Mouse (Mus musculus) embryonic facial prominence, embryonic 10.5 days (tissue): ENCODE results near the gene Plekhj1. TPM values are rescaled to one million over a fixed set of nuclear protein-coding genes. Genes with fewer than 3 reads are reported as not detected.

ENCODE experiments used
- DNase-seq: peaks from one replicate; pipeline ENCODE4 v3.0.0-alpha.2; 2017; ENCODE audit warnings: low spot score
- H3K27ac ChIP-seq: fragments of 300-500 bp; sonication (generic); replicated peaks from 2 replicates; pipeline ENCODE4 v1.5.1; 2016; ENCODE audit warnings: mild to moderate bottlenecking
- H3K27me3 ChIP-seq: fragments of 300-500 bp; sonication (generic); replicated peaks from 2 replicates; pipeline ENCODE4 v1.6.1; 2016; ENCODE audit warnings: low read depth, mild to moderate bottlenecking; ENCODE audit not compliant: poor library complexity, severe bottlenecking
- H3K36me3 ChIP-seq: fragments of 300-500 bp; sonication (generic); replicated peaks from 2 replicates; pipeline ENCODE4 v1.6.1; 2016; ENCODE audit warnings: mild to moderate bottlenecking, moderate library complexity
- H3K4me1 ChIP-seq: fragments of 300-500 bp; sonication (generic); 2 replicates; pipeline ENCODE4 v1.6.1; 2016
- H3K4me3 ChIP-seq: fragments of 300-500 bp; sonication (generic); 2 replicates; pipeline ENCODE4 v1.5.1; 2016; ENCODE audit warnings: mild to moderate bottlenecking, moderate library complexity
- H3K9me3 ChIP-seq: fragments of 300-500 bp; sonication (generic); 2 replicates; pipeline ENCODE4 v1.6.1; 2016; ENCODE audit warnings: mild to moderate bottlenecking
- WGBS: fragments of 180-500 bp; shearing (Covaris S2); methylation state at CpG from one replicate; pipeline ENCODE4 v1.1.7; 2016; 5-methylcytosine and 5-hydroxymethylcytosine counted together
- polyA plus RNA-seq: library from polyadenylated mRNA; unstranded; fragments of >200 nt; fragmentation: Nextera tagmentation; extraction: Ambion mirVana; gene quantifications from 2 replicates; pipeline ENCODE4 v1.2.1, GENCODE M21; 2016

Plekhj1 gene
- polyA plus RNA-seq, 1 experiment from 2014 or later = 181 TPM

DNA sequence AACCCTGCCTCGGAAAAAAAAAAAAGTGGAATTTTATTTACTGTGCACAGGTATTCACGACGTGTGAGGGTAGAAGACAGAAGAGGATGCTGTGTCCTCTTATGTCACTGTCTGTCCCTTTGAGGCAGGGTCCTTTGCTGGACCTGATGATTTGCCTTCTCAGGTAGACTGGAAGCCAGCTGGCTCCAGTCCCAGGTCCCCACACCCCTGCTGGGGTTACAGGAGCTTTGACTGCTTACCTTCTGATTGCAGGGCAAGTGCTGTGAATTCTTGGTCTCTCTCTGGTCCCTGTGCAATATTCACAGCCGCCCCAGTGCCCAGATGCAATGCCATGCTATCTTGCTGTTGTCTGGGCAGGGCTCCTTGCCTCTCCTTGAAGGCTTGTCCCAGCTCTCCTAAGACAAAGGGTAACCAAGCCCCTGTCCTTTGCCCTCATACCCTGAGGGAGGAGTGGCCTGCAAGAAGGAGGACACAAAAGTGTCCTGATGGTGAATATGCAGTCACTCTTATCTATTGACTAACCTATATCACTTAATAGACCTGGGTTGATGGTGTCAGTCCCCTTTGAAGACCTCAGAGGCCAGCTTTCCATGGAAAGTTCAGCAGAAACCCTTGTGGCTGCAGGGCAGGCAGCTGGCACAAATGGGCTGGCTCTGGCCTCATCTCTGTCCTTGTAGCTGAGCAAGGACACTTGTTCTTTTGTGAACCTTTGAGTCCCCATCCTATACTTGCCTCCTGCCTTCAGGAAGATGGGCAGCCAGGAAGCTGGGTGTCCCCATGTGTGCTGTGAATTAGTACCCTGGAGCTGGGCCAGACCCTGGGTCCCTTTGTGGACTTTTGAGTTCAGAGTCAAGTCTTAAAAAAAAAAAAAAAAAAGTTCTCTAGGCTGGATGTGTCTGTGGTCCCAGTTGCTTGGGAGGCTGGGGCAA, 37.6 kb downstream of the Plekhj1 start:
- Histone ChIP-seq H3K27ac (no peak overlapping the region), H3K36me3 (peaks cover 34% of the 10 kb centered on the region), H3K27me3 (no peaks in the 10 kb centered on the region), H3K9me3 (no peaks in the 10 kb centered on the region), H3K4me3 (no peak overlapping the region), H3K4me1 (peaks cover 55% of the 10 kb centered on the region)
- DNase-seq = no peak
- WGBS = 83% methylated on average over 4 of the region's 4 CpGs

- peaks cover 64% of the 10 kb centered on the region for H3K4me1 ChIP-seq
- no peaks in the 10 kb centered on the region for H3K27me3 ChIP-seq
- H3K9me3 ChIP-seq = no peaks in the 10 kb centered on the region
- no peak overlapping the region for H3K4me3 ChIP-seq
- H3K27ac ChIP-seq = no peak overlapping the region
- DNase-seq = no peak
- WGBS = 81% methylated on average over 7 of the region's 7 CpGs
- H3K36me3 ChIP-seq = peaks cover 12% of the 10 kb centered on the region
Measured at GRCm38 (mm10) chr10:80758651-80759050, 39.8 kb downstream of the Plekhj1 start.

DNA sequence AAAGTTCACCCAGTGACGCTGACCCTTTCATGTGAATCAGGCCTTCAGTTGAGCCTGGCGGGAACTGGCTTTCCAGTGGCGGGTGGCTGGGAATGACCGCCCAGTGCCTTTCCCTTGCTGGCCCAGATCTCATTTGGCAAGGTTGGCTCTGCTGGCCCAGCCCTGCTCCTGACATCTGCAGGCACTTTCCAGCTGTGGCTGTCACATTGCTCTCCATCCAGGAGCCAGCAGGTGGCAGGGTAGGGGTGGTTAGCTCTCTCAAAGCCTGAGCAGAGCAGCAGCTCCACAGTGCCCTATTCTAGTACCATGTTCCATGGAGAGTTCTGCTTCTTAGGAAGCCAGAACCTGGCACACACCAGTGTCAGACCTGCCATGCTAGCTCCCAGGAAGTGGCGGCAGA, 40.7 kb downstream of the Plekhj1 start:
- Histone ChIP-seq H3K36me3 (peaks cover 3% of the 10 kb centered on the region), H3K4me1 (peaks cover 62% of the 10 kb centered on the region), H3K27me3 (no peaks in the 10 kb centered on the region), H3K27ac (no peak overlapping the region), H3K4me3 (peak overlapping the region; percentile 99), H3K9me3 (no peaks in the 10 kb centered on the region)
- DNase-seq = peak; percentile 74
- 31% methylated on average over 5 of the region's 5 CpGs for WGBS

- Histone ChIP-seq H3K27me3 (no peaks in the 10 kb centered on the region), H3K27ac (no peak overlapping the region), H3K4me3 (peak overlapping the region; percentile 99), H3K9me3 (no peaks in the 10 kb centered on the region), H3K36me3 (no peaks in the 10 kb centered on the region), H3K4me1 (peaks cover 68% of the 10 kb centered on the region)
- no peak for DNase-seq
- 76% methylated on average over 4 of the region's 4 CpGs for WGBS
Measured at GRCm38 (mm10) chr10:80756967-80757366, 41.5 kb downstream of the Plekhj1 start.

GRCm38 (mm10) chr10:80756509-80756908, 41.9 kb downstream of the Plekhj1 start:
- peak overlapping the region; percentile 99 for H3K4me3 ChIP-seq
- H3K4me1 ChIP-seq = peaks cover 69% of the 10 kb centered on the region
- no peaks in the 10 kb centered on the region for H3K36me3 ChIP-seq
- peak overlapping the region; percentile 99; the same call in 1 of the 2 replicates for H3K27ac ChIP-seq
- H3K9me3 ChIP-seq = no peaks in the 10 kb centered on the region
- WGBS = 72% methylated on average over 2 of the region's 2 CpGs
- H3K27me3 ChIP-seq = no peaks in the 10 kb centered on the region
- no peak for DNase-seq

DNA sequence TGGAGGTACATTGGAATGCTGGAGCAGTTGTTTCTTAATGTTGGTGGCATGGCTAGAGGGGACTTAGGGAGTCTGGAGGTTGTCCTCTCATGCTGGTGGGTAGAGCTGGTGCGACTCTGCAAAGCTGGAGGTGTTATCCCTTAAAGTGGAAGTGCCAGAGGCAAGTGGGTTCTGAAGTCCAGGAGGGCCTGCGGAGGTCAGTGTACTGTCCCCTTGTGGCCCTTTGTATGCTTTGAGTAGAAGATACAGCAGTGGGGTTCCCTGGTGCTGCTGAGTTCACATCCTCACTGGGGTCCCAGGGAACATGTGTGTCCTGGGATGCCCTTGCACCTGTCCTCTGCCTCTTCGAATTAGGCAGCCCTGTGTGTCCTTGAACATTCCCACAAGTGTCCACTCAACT, 42.3 kb downstream of the Plekhj1 start:
- Histone ChIP-seq H3K27me3 (no peaks in the 10 kb centered on the region), H3K9me3 (no peaks in the 10 kb centered on the region), H3K27ac (peak overlapping the region; percentile 99), H3K4me1 (peaks cover 70% of the 10 kb centered on the region), H3K36me3 (no peaks in the 10 kb centered on the region), H3K4me3 (peak overlapping the region; percentile 99)
- no peak for DNase-seq
- WGBS = 32% methylated on average over 3 of the region's 3 CpGs

DNA sequence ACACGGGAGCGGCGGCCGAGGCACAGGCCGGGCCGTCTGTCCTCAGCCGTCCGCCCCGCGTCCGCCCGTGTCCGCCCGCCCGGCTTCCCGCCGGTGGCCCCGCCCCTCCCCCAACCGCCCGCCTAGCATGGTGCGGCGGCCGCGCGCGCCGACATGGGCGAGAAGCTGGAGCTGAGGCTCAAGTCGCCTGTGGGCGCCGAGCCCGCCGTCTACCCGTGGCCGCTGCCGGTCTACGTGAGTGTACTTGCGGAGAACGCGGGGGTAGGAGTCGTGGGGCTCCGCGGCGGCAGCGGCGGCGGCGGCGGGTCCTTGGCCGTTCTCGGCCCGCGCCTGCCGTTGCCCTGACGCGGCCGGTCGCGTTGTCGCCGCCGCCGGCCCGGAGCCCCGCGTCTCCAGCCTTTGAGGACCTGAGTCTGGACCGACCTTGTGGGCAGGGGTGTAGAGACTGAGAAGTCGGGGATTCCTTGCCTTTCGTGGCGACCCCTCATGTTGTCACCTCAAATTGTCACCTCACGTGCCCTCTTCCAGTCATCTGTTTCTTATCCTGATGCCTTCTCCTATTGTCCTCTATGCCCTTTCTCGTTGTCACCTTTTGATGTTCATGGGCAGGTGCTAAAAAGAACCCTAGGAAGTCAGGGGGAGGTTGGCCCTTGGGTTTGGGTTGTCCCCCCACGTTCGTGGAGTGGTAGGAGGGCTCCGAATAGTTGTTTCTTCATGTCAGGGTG, 43.0 kb downstream of the Plekhj1 start:
- H3K27me3 ChIP-seq = no peaks in the 10 kb centered on the region
- H3K27ac ChIP-seq = peak overlapping the region; percentile 99
- no peaks in the 10 kb centered on the region for H3K9me3 ChIP-seq
- no peaks in the 10 kb centered on the region for H3K36me3 ChIP-seq
- H3K4me3 ChIP-seq = peak overlapping the region; percentile 99
- WGBS = 1% methylated on average over 75 of the region's 75 CpGs
- DNase-seq = no peak
- peaks cover 64% of the 10 kb centered on the region for H3K4me1 ChIP-seq

DNA sequence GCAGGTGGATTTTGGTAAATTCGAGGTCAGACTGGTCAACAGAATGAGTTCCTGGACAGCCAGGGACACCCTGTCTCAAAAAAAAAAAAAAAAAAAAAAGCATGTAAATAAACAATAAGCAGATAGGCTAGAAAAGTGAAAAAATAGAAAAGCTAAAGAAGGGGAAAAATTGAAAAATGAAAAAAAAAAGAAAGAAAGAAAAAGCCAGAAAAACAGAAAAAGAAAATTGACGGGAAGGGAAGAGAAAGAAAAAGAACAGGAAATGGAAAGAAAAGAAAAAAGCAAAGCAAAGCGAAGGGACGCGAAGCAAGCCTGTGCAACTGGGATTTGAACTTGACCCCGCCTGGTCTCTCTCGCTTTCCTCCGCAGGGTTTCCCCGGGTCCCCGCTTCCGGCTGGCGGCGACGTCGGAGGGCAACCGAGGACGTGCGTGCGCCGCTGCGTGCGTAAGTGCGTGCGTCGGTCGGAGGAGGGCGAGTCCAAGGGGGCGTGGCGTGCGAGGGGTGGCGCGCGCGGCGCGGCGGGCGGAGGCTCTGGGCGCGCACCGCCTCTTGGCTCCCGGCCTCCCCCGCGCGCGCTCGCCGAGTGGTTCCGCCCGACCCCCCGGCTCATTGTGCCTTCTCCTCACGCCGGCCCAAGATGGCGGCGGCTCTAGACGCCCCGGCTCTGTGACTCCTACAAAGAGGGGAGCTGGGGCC, 43.7 kb downstream of the Plekhj1 start, which contains the start of gene Dot1l:
Gene Dot1l (plus strand): TSS at position 613 of the 697 bp plus-strand sequence.
- peak; percentile 99 for DNase-seq
- Histone ChIP-seq H3K27ac (peak within 1 kb of the TSS; percentile 99), H3K27me3 (no peaks in the 10 kb centered on the region), H3K4me3 (peak within 1 kb of the TSS; percentile 99), H3K4me1 (peaks cover 63% of the 10 kb centered on the region), H3K9me3 (no peaks in the 10 kb centered on the region), H3K36me3 (no peaks in the 10 kb centered on the region)
- 1% methylated on average over 57 of the region's 57 CpGs for WGBS

- Histone ChIP-seq H3K4me3 (peak overlapping the region; percentile 48), H3K27ac (no peak overlapping the region; the same call in 1 of the 2 replicates), H3K9me3 (no peaks in the 10 kb centered on the region), H3K36me3 (no peaks in the 10 kb centered on the region), H3K4me1 (peaks cover 44% of the 10 kb centered on the region), H3K27me3 (no peaks in the 10 kb centered on the region)
- DNase-seq = peak; percentile 92
- 7% methylated on average over 6 of the region's 6 CpGs for WGBS
Measured at GRCm38 (mm10) chr10:80752079-80752625, 46.3 kb downstream of the Plekhj1 start.

- WGBS = 14% methylated on average over 16 of the region's 16 CpGs
- H3K4me1 ChIP-seq = peaks cover 35% of the 10 kb centered on the region
- H3K36me3 ChIP-seq = no peaks in the 10 kb centered on the region
- no peak overlapping the region; the same call in 1 of the 2 replicates for H3K27ac ChIP-seq
- no peak for DNase-seq
- H3K9me3 ChIP-seq = no peaks in the 10 kb centered on the region
- peak overlapping the region; percentile 48 for H3K4me3 ChIP-seq
- no peaks in the 10 kb centered on the region for H3K27me3 ChIP-seq
Measured at GRCm38 (mm10) chr10:80751188-80751832, 47.1 kb downstream of the Plekhj1 start.

DNA sequence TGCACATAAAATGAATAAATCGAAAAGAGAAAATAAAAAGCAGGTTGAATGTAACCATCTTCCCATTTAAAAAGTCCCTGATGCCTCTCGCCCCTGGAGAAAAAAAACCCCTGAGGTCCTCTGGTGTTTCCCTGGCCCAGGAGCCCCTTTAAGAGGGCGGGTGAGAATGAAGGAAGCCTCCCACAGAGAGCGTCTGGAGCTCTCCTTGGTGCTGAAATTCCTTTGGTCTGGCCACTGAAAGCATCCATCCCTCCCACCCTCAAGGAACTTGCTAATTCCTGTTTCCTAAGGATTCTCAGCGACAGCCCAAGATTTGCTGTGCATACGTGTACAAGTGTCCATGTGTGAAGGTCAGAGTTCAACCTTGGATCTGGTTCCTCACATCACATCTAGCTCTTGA, 49.8 kb downstream of the Plekhj1 start:
- no peak overlapping the region for H3K27ac ChIP-seq
- H3K4me1 ChIP-seq = peaks cover 26% of the 10 kb centered on the region
- no peak overlapping the region for H3K4me3 ChIP-seq
- peak; percentile 77 for DNase-seq
- no peaks in the 10 kb centered on the region for H3K9me3 ChIP-seq
- 9% methylated on average over 6 of the region's 6 CpGs for WGBS
- no peaks in the 10 kb centered on the region for H3K27me3 ChIP-seq
- H3K36me3 ChIP-seq = no peaks in the 10 kb centered on the region
